Mouse (Mus musculus): Measurements from ENCODE around the gene Naf1. TPM values are rescaled to one million over a fixed set of nuclear protein-coding genes. Genes with fewer than 3 reads are reported as not detected.

Gene Naf1
- 40.2 TPM for polyA plus RNA-seq (2014; fragmentation: Illumina TruSeq; extraction: RNeasy Lipid Tissue Mini Kit (QIAGEN cat#74804); ENCODE audit: low read depth, low replicate concordance)

GRCm38 (mm10) chr8:66860023-66860422 lies at the start of gene Naf1:
Gene Naf1 (plus strand): TSS chr8:66860217.

Other genes starting within 250 kb of the Naf1 start
- 0.49 TPM for gene Npy5r, start 172.1 kb upstream of the Naf1 start, polyA plus RNA-seq (2014; fragmentation: Illumina TruSeq; extraction: RNeasy Lipid Tissue Mini Kit (QIAGEN cat#74804); ENCODE audit: low read depth, low replicate concordance)
- 15.1 TPM for gene Npy1r, start 163.0 kb upstream of the Naf1 start, polyA plus RNA-seq (2014; fragmentation: Illumina TruSeq; extraction: RNeasy Lipid Tissue Mini Kit (QIAGEN cat#74804); ENCODE audit: low read depth, low replicate concordance)